Mouse (Mus musculus) kidney, adult 11 months (tissue): ENCODE measurements around the gene Hfe2.
A peak's percentile ranks its signal among the peaks of the same experiment; 100 is the strongest.

Experiments used
- DNase-seq: peaks from one replicate; pipeline ENCODE4 v3.0.0; 2022

Hfe2 gene

DNA sequence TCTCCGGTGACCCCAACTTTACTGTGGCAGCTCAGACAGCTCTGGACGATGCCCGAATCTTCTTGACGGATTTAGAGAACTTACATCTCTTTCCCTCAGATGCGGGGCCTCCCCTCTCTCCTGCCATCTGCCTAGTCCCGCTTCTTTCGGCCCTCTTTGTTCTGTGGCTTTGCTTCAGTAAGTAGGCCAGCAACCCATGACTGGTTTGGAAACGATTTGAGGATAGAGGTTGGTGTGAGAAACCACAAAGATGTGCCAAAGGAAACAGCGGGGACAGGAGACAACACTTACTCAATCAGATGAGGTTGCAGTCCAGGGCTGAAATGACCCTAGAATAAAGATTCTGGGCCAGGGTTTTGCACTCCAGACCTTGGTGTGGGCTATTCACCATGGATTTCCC is 3.5 kb downstream of the Hfe2 start:
- DNase-seq: no peak

- DNase-seq: no peak
Observed at GRCm38 (mm10) chr3:96532050-96532449, 7.1 kb downstream of the Hfe2 start.

DNA sequence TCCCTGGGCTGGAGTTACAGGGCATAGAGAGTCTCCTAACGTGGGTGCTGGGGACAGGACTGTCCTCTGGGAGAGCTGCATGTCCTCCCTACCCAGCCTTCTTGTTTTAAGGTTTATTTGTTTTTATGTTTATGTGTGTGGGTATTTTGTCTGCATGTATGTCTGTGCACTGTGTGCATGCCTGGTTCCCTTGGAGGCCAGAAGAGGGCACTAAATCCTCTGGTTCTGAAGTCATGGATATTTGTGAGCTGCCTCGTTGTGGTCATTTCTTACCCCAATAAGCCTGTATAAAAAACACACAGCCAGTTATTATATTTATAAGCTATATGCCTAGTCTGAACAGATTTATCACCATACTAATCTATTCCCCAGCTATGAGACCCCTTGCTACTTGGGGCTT is 9.3 kb downstream of the Hfe2 start:
- no peak for DNase-seq

- no peak for DNase-seq
Observed at GRCm38 (mm10) chr3:96539316-96539715, 14.3 kb downstream of the Hfe2 start.

DNA sequence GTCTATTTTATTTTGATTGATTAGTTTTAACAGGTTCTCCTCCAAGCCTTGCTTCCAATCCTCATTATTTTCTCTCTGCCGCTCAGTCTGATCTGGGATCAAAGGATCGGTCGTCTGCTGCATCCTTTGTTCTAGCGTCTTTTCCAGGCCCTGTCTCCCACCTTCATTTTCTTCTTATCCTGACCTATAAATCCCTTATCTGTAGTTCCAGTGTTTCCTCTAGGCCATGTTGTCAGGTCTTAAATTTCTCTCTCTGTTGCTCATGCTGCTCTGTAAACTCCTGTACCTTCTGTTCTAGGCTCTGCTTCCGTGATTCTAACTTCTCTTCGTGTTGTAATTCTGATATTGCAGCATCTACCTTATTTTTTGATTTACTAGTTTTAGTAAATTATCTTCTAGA is 15.8 kb downstream of the Hfe2 start:
- DNase-seq: no peak

- no peak for DNase-seq
Observed at GRCm38 (mm10) chr3:96541328-96542078, 16.5 kb downstream of the Hfe2 start.

- DNase-seq: no peak
Observed at GRCm38 (mm10) chr3:96542554-96542953, 17.6 kb downstream of the Hfe2 start.

- DNase-seq: no peak
Observed at GRCm38 (mm10) chr3:96543345-96543744, 18.4 kb downstream of the Hfe2 start.

DNA sequence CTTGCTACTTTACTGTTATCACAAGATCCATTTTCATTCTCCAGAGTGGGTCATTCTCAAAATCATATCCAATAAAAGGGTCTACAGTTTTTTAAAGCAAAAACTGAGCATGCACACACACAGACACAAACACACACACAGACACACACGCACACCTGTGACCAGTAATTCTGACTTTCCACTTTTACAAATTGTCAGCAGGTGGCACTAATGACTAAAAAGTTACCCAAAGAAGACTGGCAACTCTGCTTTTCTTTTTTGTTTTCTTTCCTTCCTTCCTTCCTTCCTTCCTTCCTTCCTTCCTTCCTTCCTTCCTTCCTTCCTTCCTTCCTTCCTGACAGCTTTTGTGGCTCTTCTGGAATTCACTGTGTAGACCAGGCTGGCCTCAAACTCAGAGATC is 20.6 kb downstream of the Hfe2 start:
- no peak for DNase-seq

DNA sequence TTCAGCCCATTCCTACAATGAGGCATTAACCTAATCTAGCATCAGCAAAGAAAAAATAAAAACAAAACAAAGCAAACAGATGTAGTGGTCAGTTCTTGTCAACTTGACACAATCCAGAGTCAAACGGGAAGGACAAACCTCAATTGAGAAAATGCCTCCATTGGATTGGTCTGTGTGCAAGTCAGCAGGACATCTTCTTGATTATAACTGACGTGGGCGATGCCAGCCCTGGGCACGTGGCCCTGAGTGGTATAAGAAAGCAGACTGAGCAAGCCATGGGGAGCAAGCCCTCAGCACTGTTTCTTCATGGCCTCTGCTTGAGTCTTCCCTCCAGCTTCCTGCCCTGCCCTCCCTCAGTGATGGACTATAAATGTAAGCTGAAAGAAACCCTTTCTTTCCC is 21.9 kb downstream of the Hfe2 start:
- DNase-seq: no peak

- DNase-seq: peak; percentile 60
Observed at GRCm38 (mm10) chr3:96547389-96547960, 22.5 kb downstream of the Hfe2 start.

- no peak for DNase-seq
Observed at GRCm38 (mm10) chr3:96548824-96549223, 23.9 kb downstream of the Hfe2 start.

DNA sequence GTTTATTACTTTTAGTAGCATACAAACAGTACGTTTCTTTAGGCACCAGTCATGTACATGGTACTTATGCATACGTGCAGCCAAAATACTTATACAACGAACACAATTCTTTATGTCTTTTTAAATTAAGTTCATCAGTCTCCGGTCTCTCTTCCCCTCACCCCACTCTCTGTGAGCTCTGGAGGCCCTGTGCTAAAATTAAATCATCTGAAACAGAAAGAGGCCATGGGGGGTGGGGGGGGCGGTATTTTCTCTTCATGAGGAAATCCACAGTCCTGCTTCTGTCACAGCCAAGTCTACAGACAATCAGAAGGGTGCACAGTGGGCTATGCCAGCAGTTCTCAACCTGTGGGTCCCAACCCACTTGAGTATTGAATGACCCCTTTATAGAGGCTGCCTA is 24.4 kb downstream of the Hfe2 start:
- no peak for DNase-seq

DNA sequence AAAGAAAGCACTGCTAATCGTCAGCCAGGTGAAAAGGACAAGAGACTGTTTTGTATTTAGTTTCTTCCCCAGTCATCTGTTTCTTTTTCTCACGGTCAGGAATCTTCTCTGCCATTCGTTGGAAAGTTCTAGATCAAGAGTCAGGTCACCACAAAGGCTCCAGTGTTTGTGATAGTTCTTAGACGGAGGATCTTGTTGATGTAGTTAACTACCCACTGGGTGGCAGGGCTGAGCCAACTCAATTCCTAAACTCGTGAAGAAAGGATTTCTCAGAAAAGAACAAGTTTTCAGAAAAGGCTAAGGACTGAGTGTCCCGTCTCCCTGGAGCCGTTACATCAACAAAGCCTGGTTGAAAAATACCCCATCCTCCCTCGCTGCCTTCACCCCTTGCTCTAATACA is 26.2 kb downstream of the Hfe2 start:
- peak; percentile 69 for DNase-seq

DNA sequence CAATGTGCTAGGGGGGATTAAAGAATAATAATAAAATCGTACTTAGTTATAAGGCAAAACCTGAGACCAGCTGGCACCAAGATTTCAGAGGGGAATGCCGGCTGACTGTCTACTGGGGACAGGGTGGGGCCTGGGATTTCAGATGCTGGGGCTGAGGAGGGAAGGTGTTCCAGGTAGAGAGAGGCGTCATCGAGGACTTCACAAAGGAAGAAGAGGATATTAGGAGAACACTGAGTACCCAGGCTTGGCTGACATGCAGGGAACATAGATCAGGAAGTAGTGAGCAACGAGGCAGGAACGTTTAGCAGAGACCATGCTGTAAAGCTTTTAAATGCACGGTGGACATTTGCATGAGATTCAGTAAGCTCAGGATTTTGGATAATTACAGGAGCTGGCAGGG is 26.9 kb downstream of the Hfe2 start:
- DNase-seq: no peak

DNA sequence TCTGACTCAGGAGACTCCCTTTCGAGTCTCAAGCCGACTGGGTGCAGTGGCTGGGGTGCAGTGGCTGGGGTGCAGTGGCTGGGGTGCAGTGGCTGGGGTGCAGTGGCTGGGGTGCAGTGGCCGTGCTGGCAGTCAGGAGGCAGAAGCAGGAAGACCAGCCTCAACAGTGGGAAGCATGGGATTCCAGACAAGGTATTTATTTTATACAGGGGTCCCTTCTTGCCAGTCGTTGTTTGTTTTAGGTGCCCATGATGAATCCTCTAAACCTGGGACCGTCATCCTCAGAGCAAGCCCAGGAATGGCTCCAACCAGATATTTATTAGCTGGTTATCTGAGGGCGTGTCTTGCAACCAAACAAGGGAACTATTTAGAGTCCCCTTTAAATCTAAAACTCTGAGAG is 28.6 kb downstream of the Hfe2 start:
- no peak for DNase-seq

DNA sequence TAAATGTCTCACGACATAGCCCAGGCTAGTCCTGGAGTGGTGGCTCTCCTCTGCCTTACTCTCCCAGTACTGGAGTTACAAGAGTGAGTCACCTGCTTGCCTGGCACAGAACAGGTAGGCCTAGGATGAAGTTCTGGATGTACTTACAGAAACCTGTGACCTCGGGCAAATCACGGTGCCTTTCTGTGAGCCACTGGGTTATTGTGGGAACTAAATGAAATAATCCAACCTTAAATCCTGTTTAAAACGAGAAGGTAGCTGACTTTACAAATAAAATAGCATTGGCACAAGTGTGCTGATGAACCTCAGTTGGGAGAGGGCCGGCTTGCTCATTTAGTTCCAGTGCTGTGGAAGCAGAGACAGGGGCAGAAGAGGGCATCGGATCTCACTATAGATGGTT is 29.3 kb downstream of the Hfe2 start:
- peak; percentile 34 for DNase-seq

DNA sequence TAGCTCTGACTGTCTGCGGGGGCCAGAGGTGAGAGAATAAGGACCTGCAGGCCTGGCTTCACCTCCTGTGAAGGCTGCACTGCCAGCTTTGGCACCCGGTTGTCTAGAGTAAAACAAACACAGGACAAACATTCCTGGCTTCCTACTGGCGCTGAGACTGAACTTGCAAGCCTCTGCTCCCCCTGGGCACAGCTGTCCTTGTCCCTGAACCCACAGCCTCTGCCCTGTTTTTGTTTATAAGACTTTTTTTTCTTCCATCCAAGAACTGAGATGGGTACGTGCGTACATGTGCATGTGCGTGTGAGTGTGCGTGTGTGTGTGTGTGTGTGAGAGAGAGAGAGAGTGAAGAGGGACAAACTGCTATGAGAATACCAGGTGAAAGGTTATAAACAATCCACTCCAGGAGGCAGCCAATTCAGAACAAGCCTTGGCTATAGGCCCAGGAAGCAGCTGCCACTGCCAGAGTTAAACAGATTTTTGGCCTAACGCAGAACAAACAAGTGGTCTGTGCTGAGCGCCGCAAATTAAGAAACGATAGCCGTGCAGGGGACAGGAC is 30.1 kb downstream of the Hfe2 start:
- DNase-seq: peak; percentile 92

DNA sequence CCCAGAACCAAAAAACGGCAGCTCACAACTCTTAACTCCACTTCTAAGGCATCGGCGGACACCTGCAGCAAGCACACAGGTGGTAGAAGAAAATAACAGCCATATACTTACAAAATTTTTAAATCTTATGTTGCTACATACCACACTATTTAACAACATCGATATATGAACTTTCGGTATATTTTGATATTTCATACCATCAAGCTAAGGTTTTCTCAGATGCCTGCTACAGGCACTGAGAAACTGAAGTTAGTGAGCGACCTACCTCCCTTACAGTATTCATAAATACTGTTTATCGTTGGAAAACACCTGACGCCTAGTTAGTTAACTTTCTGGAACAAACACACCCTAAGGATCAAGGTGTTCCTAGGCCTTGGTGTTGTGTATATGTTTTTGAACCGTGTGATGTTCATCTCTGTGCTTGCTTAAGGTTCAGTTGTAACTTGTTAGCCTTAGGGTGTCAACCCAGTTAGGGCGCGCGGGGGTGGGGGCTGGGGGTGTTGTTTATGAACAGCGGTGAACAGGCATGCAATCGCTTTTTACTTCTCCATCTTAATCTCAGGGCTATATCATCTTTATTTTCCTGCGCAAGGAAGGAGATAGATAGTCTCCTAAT is 31.1 kb downstream of the Hfe2 start:
- no peak for DNase-seq

GRCm38 (mm10) chr3:96556651-96557635 is 32.0 kb downstream of the Hfe2 start:
- DNase-seq: peak; percentile 30

- peak; percentile 100 for DNase-seq
Observed at GRCm38 (mm10) chr3:96557694-96558093, 32.7 kb downstream of the Hfe2 start, which contains the start of gene Txnip. Gene Txnip (plus strand): TSS chr3:96557957.

GRCm38 (mm10) chr3:96558159-96558558 is 33.2 kb downstream of the Hfe2 start:
- peak; percentile 49 for DNase-seq

DNA sequence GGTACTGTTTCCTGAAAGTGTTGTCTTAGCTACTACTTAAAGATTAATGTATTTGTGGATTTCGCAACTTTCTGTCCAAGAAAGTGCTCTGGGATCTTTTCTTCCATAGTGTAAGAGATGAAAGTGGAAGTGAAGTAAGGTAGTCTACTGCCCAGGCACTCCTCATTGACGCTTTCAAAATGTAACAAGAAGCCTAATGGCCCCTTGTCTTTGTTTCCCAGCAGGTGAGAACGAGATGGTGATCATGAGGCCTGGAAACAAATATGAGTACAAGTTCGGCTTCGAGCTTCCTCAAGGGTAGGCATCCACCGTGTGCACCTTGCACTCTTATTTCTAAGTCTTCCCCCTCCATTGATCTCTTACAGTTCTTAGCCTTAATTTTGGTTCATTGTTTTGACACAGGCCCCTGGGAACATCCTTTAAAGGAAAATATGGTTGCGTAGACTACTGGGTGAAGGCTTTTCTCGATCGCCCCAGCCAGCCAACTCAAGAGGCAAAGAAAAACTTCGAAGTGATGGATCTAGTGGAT is 33.8 kb downstream of the Hfe2 start:
- DNase-seq: no peak
